Mouse (Mus musculus) heart, adult 11 months (tissue): ENCODE data around the gene Fndc10.

Experiments
- DNase-seq: peaks from one replicate; pipeline ENCODE4 v3.0.0; 2022

The Fndc10 gene

GRCm38 (mm10) chr4:155738262-155738661, 44.1 kb downstream of the Fndc10 start:
- DNase-seq, result peak; percentile 85

DNA sequence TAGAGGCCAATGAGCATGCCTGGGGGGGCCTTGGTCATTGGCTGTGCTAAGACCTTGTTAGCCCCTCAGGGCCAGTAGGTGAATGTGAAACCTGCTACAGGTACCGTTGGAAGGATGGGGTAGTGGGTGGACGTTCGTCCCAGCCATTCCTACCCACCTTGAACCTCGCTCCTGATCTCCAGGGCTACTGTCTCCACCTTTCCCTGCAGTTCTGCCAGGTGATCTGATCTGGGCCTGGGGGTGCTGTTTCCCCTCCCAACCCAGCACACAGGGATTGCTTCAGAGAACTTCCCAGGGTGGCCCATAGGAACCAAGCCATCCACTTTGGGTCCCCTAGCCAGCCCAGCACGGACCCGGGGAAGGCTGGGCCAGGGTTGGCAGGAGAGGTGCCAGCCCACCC, 45.0 kb downstream of the Fndc10 start:
- DNase-seq, result peak; percentile 88

DNA sequence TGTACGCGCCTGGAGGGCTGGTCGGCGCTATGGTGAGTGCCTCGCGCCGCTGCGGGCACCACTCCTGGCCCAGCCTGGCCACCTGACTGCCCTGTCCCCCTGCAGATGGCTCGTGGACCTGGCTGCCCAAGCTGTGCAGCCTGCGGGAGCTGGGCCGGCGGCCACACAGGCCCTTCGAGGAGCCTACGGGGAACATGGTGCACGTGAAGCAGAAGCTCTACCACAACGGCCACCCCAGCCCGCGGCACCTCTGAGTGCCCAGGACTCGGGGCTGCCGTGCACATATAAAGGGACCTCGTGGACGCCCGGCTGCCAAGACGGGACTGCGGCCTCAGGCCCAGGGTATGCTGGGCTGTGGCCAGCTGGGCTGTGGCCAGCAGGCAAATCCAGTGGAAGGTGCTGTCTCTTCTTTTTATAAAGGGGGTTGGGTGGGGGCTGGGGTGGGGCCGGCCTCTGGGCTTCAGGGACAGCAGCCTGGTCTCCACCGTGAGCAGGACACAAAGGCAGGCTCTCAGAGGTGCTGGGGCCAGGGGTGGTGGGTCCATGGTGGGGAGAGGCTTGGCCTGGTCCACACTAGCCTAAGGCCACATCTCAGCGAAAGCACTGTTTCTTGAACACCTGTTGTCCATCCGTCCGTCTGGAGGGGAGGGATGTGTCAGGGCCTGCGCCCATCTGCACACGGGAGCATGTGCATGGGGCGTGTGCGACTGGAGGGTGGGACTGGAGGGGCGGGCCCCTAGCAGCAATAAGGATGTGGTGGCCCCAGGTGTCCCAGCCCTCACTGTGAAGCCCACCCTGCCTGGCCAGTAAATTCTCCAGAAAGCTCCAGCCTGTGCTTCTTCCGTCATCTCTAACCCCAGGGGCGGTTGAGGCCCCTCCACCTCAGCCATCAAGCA, 45.8 kb downstream of the Fndc10 start:
- peak; percentile 93 for DNase-seq

- peak; percentile 90 for DNase-seq
These were observed 46.5 kb downstream of the Fndc10 start for GRCm38 (mm10) chr4:155740681-155741080.

GRCm38 (mm10) chr4:155742684-155743083, 48.5 kb downstream of the Fndc10 start:
- DNase-seq, result peak; percentile 77

GRCm38 (mm10) chr4:155744474-155744873, 50.3 kb downstream of the Fndc10 start:
- DNase-seq, result peak; percentile 77

GRCm38 (mm10) chr4:155745136-155745535, 51.0 kb downstream of the Fndc10 start:
- DNase-seq, result no peak
